ENCODE assay signal across 8 mouse cellular contexts in the genomic region with DNA sequence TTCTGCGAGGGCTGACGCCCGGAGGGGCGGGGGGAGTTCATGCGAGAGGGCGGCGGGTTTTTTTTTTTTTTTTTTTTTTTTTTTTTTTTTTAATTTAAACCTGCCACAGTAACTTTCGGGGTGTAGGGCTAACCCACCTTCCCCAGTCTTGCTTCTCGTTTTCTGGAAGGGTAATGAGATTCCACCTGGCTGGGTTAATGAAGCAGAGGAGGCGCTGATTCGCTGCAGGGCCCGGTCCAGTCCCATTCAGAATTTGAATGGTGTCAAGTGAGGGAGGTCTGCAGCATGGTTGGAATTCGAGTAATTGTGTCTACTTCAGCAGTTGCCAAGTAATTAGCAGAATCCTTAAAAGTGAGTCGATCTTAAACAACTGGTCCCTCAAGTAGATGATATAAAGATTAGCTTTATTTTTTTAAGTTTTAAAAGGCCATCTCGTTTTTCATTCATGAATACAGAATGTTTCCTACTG. TPM values are rescaled to one million over a fixed set of nuclear protein-coding genes. Genes with fewer than 3 reads are reported as not detected.
DNase-seq lines count a peak whose midpoint lies in the region; ATAC-seq and TF ChIP-seq lines count a peak whose summit lies in the region.

No protein-coding gene starts in this region.

- H3K9ac ChIP-seq in intestine, embryonic 14.5 days (ENCODE audit: low read length): peak overlapping the region; percentile 53
- H3K9ac ChIP-seq in midbrain, embryonic 15.5 days: peak overlapping the region; percentile 49

- H3K27me3 ChIP-seq in kidney, adult 2 months (replicated peaks; ENCODE audit: control insufficient read depth, insufficient read depth, low read length): no peaks in the 10 kb centered on the region
- H3K27me3 ChIP-seq in intestine, embryonic 14.5 days (replicated peaks; ENCODE audit: control insufficient read depth, insufficient read depth, low read length): peaks cover 33% of the 10 kb centered on the region
- H3K27me3 ChIP-seq in midbrain, embryonic 15.5 days (replicated peaks): peaks cover 31% of the 10 kb centered on the region

- peak overlapping the region; percentile 85 for H3K4me3 ChIP-seq in kidney, adult 2 months (ENCODE audit: insufficient read depth, low read depth, low read length)
- peak overlapping the region; percentile 85 for H3K4me3 ChIP-seq in brown adipose tissue, adult 24 weeks (ENCODE audit: insufficient read depth, low read depth, low read length)
- peak overlapping the region; percentile 60 for H3K4me3 ChIP-seq in intestine, embryonic 14.5 days (ENCODE audit: low read depth, low read length)
- peak overlapping the region; percentile 63 for H3K4me3 ChIP-seq in midbrain, embryonic 15.5 days

- no peak overlapping the region for H3K27ac ChIP-seq in kidney, adult 2 months (ENCODE audit: insufficient read depth, low read depth, low read length)
- no peak overlapping the region for H3K27ac ChIP-seq in brown adipose tissue, adult 24 weeks (replicated peaks; ENCODE audit: low read depth, low read length)
- no peak overlapping the region for H3K27ac ChIP-seq in intestine, embryonic 14.5 days (ENCODE audit: low read depth)
- H3K27ac ChIP-seq in midbrain, embryonic 15.5 days: no peak overlapping the region

- TF ChIP-seq POLR2A in kidney, adult 2 months (IDR thresholded peaks at IDR 0.05; ENCODE audit: low read depth, low read length): no peak

- peak; percentile 53 for DNase-seq in kidney, adult 2 months
- DNase-seq in kidney, postnatal 4 days: no peak
- DNase-seq in intestine, embryonic 14.5 days (ENCODE audit: low spot score): no peak
- DNase-seq in ovary, postnatal 14 days (ENCODE audit: low spot score): no peak
- no peak for DNase-seq in right cerebral cortex, postnatal 10 days (ENCODE audit: low spot score in 2 of 2)
- no peak for DNase-seq in urinary bladder, adult 18-20 months (ENCODE audit: low spot score in 2 of 2)

- no peak for ATAC-seq in intestine, embryonic 14.5 days (replicated peaks; ENCODE audit: low FRiP score, low TSS enrichment, low read depth)
- ATAC-seq in midbrain, embryonic 15.5 days (replicated peaks): peak; percentile 21

- peaks cover 3% of the 10 kb centered on the region; the same call in 1 of the 2 replicates for H3K4me1 ChIP-seq in kidney, adult 2 months (ENCODE audit: control insufficient read depth, insufficient read depth, low read length)
- H3K4me1 ChIP-seq in brown adipose tissue, adult 24 weeks (ENCODE audit: control insufficient read depth, insufficient read depth, insufficient read length, low read length): no peaks in the 10 kb centered on the region
- H3K4me1 ChIP-seq in intestine, embryonic 14.5 days (replicated peaks; ENCODE audit: control insufficient read depth, insufficient read depth, low read length): no peaks in the 10 kb centered on the region
- H3K4me1 ChIP-seq in midbrain, embryonic 15.5 days: peaks cover 7% of the 10 kb centered on the region; the same call in 1 of the 2 replicates

- 4% methylated on average over 15 of the region's 15 CpGs for WGBS in kidney, adult 2 months
- 7% methylated on average over 15 of the region's 15 CpGs for WGBS in intestine, embryonic 14.5 days
- WGBS in midbrain, embryonic 15.5 days: 4% methylated on average over 14 of the region's 15 CpGs

- H3K9me3 ChIP-seq in intestine, embryonic 14.5 days (ENCODE audit: control insufficient read depth, low read length): no peaks in the 10 kb centered on the region
- H3K9me3 ChIP-seq in midbrain, embryonic 15.5 days: no peaks in the 10 kb centered on the region

- H3K4me2 ChIP-seq in intestine, embryonic 14.5 days (ENCODE audit: low read length): peak overlapping the region; percentile 99
- H3K4me2 ChIP-seq in midbrain, embryonic 15.5 days: peak overlapping the region; percentile 88

- no peak for TF ChIP-seq CTCF in kidney, adult 2 months (conservative IDR thresholded peaks at IDR 0.05; ENCODE audit: insufficient read depth, insufficient read length, low read depth, low read length)

- no peaks in the 10 kb centered on the region for H3K36me3 ChIP-seq in kidney, adult 2 months (ENCODE audit: control insufficient read depth, insufficient read depth, low read length)
- H3K36me3 ChIP-seq in intestine, embryonic 14.5 days (ENCODE audit: control insufficient read depth, insufficient read depth, low read length): no peaks in the 10 kb centered on the region
- H3K36me3 ChIP-seq in midbrain, embryonic 15.5 days (replicated peaks): no peaks in the 10 kb centered on the region

RNA-seq across cellular contexts. Expression of a gene that starts 1.4 kb away (rescaled TPM):
- polyA plus RNA-seq in kidney, adult 2 months (2012; rRNA removed): 8.6 and 10.6 TPM in 2 replicates
- polyA plus RNA-seq in brown adipose tissue, adult 24 weeks (2012; ENCODE audit: insufficient read depth, insufficient read length, missing spikeins): 19.0 and 29.5 TPM in 2 replicates
- polyA plus RNA-seq in intestine, embryonic 14.5 days (2014; fragmentation: Nextera tagmentation; extraction: Ambion mirVana): 18.5 and 21.6 TPM in 2 replicates
- 8.4 and 9.9 TPM in 2 replicates for polyA plus RNA-seq in midbrain, embryonic 15.5 days (2015; fragmentation: Nextera tagmentation; extraction: Ambion mirVana)
